Mouse (Mus musculus) urinary bladder, postnatal 10 days (tissue): ENCODE results near the gene Hoxc5.

Experiments used
- DNase-seq: peaks from one replicate; pipeline ENCODE4 v3.0.0; 2022; ENCODE audit warnings: low spot score

The Hoxc5 gene

DNA sequence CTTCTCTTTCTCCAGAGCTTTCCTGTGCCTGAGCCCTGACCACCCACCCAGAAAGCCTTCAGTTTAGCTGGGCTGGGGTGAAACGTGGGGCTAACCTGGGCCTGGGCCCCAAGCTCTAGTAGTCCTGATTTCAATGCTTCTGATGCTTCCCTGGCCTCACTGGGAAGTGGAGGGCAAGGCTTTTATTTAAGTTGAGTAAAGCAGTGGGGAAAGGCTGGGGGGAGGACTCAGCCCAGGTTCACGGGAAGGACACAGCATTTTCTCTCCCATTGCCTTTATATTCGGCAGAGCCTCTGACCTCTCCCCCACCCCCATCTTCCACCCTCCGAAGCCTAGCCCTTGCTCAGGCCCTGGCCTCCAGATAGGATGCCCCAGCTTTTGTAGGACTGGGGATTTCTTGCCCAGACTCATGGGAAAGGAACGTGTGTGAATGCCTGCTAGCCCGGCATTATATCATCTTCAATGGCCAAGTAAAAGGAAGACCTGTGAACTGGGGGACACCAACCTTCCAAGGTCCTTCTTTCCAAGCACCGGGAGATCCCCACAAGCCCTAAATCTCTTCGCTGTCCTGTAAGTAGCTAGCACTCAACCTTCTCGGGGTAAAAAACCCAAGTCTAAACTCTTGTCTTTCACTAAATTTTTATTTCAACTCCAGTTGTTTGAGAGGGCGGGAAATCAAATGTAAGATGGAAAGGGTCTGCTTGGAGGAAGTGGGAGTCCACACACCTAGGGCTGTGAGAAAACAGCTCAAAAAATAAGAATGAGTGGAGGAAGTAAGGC lies 71.6 kb downstream of the Hoxc5 start:
- DNase-seq = no peak

DNA sequence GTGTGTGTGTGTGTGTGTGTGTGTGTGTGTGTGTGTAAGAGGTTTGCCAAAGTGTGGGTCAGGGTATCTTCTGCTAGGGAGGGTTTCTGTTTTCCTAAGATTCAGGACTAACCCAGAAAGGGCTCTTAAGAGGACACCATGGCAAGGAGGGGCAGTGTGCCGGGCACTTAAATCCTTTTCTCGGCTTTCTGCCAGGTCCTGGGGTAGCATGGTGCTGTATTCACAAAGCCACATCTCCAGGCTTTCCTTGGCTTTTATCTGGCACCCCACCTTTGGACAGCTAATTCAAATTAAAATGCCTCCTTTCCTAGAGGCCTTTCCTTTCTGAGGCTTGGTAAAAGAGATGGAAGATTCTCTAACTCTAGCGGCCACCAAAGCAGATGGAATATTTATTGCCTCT lies 72.4 kb downstream of the Hoxc5 start:
- no peak for DNase-seq

DNA sequence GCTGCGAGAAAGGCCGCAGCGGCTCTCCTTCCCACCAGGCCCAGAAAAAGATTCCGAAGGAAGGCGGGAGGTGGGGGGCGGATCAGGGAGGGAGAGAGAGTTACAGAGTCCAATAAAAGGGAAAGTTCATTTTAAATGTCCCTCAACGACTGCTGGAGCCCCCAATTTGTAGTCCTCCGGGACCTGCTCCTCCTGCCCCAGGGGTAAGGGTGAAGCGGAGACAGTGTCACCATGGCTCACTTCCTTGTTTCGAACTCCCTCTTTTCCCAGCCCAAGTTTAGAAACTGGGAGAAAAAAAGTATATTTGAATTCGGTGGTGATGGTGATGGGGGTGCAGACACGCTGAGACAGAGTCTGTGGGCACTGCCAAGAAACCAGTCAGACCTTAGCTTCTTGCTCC lies 73.4 kb downstream of the Hoxc5 start:
- no peak for DNase-seq

DNA sequence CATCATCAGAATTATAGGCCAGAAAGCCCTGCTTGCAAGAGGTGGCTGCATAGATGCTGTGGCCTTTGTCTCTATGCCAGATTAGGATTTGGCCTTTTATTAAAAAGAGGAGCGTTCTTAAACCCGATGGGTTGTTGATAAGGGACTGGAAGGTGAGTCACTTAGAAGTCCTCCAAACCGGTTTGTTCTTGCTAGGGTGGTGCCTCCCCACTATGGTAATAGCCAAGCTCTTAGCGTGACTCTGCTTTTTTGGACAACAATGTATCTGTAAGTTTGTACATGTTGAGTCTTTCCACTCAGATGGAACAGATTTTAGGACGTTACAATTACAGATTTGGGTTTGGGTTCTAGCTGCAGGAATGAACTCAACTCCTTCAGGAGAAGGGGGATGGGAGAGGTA lies 74.4 kb downstream of the Hoxc5 start:
- DNase-seq = no peak

DNA sequence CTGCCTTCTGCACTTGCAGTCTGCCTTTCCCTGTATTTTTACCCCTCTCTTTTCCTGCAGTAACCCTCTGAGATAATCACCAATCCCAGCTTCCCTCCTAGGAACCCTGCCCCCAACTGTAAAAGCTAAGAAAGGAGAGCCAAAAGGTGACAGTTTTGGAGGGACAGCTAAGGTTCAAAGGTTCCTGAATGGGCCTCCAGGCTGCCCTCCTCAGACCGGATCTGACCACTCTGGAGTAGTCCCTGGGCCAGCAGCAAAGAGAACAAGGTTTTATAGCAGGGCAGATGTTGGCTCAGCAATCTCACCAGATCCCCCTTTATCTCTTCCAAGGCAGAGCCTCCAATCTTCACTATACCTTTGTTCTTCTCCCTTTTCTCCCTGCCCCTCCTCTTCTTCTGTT lies 75.0 kb downstream of the Hoxc5 start:
- DNase-seq = no peak

DNA sequence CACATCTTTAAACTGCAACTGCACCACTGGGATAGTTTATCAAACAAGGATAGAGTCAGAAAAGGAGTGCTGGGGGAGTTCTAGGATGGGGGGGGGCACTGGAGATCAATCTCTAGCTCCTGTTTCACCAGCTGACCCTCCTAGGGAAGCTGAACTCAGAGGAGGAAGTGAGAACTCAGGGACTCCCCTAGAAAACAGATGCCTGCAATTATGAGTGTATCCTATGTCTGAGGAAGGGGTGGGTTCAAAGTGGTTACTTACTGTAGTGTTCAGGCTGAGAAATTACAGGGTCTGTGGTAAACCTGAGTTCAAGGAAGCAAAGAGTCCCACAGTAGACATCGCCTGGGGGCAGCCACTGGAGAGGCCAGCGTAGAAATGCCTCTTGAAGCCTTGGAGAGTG lies 84.4 kb downstream of the Hoxc5 start:
- DNase-seq = no peak

DNA sequence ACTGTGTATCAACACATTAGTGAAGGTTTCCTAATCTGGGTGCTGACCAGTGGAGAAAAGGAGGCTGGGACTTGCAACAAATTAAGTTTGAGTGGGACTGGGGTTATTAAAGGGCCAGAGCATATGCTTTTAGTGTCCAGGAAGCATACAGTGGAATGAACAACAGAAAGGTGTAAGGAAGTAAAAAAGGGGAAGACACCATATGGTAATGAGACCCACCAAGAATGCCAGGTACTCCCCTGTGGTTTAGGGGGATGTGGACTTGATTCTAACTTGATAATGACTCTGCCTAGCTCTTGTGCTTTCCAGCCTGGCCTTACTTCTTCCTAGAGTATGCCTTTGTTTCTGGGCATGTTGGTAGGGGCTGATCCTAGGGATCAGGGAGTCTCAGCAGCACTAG lies 86.0 kb downstream of the Hoxc5 start:
- no peak for DNase-seq

DNA sequence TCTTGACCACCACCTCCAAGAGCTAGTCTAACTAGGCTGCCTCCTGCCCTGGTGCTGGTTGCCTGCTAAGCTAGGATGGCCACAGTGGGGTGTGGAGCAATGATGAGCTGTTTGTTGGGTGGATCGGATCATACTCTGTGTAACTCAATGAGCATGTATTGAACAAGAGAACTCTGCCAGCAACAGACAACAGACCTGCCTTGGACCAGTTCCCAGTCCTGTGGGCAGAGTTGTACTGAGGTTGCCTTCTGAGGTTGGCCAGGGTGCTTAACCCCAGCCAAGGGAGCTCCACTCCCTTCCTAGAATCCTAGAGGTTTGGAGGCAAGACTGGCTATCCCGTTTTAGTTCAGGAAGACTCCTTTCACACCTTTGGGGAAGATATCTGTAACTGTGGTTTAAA lies 89.2 kb downstream of the Hoxc5 start:
- no peak for DNase-seq

DNA sequence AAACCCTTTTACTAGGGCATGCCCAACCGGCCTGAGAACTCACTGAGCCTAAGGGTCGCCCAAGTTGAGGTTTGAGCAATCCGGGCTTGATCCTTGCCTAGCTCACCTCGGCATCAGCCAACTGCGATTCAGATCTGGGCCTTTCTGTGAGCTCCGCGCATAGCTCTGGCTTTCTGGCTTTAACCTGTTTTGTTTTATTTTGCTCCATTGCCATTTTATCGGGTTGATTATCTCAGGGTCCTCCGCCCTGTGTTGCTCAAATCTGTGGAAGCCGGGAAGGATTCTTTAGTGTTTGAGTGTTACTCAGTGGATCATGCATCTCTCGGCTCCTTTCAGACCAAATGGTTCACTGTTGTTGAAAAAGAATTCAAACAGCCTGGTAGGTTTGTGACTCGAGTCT lies 91.5 kb downstream of the Hoxc5 start:
- no peak for DNase-seq

DNA sequence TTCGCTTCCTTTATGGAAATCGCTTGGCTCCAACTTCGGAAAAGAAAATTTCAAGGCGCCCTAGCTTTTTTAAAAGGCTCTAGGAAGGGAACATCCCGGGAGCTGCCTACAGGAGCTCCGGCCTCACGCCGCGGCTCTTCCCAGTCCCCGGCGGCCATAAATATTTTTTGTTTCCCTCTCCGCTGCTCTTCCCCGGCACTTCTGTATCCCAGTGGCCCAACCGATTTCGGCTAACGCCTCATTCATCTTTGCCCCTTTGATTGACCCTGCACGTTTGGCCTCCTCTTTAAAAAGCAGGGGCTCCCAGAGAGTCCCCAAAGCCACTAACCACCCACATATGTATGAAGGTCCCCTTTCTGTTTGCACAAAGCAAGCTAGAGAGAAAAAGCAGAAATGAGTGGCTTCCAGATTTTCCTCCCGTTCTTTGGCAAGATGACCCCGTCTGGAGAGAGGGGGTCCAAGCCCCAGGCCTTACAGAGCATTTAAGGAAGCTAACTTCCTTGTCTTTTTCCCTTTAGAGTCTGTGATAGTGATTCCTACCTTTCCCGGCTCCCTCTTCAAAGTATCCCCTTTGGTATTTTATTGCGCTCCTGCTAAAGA lies 92.2 kb downstream of the Hoxc5 start:
- DNase-seq = no peak

DNA sequence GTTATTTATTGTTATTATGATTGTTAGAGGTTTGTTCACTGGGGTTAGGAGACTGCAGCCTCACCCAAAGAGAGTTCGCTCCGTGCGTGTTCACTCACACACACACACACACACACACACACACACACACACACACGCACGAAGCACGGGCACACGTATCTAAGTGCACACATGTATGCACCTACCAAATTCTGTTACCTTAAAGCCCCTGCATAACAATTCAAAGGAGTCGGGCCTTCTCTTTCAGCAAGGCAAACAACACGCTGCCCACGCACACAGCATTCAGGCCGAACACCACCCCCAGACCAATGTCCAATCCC lies 92.7 kb downstream of the Hoxc5 start:
- DNase-seq = no peak

DNA sequence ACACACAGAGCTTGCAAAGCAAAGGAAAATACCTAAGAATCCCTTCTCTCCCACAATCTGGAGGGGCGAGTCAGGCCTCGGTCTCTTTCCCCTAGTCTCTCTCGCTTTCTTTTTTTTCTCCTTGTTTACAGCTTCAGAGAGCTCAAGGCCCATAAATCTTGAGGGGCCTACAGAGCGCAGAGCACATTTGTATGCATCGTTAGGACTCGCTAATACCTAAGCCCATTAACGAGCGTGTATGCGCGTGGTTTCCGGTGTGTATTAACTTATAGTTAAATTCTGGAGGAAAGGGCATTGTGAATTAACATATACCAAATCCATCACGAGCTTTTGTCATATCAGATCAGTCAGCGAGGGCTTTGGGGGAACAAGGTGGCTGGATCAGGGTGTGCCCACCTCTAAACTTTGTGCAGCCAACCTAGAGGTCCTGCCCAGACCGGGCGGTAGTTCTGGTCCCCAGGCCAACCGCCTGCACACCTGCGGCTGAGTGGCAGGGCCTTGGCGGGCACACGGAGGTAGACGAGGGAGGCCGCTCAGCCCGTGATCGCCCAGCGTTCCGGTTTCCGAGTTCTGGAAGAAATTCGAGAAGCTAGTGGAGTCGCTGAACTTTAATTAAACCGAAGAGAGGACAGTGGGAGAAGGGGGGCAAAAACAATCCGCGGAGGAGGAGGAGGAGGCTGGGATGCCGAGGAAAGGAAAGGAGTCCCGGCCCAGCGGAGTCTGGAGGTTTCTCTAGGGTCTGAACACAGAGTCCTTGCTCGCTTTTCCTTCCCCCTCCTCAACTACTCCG lies 93.3 kb downstream of the Hoxc5 start:
- no peak for DNase-seq

DNA sequence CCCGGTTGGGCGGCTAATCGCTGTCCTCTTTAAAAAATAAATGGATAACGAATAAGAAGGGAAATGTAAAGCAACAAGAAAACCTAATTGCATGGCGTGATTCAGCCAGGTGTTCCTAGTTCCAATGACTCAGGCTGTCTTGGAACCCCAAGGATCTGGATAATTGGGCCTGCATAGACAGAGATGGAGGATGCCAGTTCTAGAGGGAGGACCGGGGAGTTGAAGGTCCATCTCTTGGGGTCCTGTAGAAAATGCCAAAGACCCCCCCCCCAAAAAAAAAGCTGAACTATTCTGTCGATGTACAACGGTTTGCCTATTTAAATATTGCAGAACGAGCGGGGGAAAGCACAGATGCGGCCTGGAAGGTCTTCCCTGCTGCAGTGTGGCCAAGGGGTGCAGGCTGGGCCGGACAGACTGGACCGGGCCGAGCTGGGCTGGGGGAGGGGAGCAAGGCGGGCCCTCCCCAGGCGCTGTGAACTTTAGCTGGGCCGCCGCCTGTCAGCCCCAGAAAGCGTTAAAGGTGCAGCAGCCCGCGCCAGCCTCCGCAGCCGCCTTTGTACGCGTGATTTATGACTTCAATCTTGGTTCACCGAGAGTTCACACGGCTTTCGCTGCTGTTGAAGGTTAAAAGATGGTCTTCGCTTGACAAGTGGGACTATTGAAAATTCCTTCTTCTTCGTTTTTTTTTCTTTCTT lies 94.0 kb downstream of the Hoxc5 start:
- DNase-seq = no peak

DNA sequence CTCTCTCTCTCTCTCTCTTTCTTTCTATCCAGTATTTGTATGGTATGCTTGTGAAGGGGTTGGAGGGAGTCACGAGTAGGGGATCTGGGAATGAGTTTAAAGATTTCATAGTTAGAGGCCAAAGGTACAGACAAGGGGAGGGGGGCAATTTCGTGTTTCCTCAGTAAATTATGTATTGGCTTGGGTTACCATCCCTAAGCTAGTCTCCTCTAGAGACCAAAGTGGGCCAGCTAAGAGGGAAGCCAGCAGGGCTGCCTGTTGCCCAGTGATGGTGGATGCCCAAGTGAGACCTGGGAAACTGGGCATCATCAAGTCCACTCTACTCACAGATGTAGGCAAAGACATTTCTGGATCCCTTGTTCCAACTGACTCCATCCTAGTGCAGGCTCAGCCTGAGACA lies 94.7 kb downstream of the Hoxc5 start:
- DNase-seq = no peak

DNA sequence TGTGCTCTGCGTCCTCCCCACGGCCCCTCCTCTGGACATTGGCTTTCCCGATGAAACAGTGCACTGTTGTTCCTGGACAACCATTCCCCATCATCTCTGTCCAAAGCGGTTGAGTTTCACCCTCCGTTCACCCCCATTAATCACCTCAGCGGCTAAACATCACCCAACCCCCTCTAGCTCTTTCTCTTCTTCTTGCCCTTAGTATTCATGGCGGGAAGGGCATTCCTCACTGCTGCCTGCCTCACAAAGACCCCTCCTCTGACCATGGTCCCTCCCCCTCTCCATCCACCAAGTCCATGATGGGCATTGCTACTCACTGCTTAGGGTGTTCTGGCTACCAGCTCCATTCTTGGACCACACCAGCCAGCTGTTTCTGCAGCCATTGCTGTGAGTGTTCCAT lies 98.4 kb downstream of the Hoxc5 start:
- no peak for DNase-seq
